Mouse (Mus musculus) thymus, adult 2 months (tissue): ENCODE measurements around the gene Pfkl.

Source experiments
- CTCF ChIP-seq: fragments of 200-500 bp; IDR thresholded peaks from 2 replicates; pipeline ENCODE4 v1.5.1; 2012; ENCODE audit warnings: mild to moderate bottlenecking, control low read depth, low read length, moderate library complexity, borderline replicate concordance; ENCODE audit not compliant: control insufficient read depth, poor library complexity, insufficient read depth; ENCODE audit errors: extremely low read depth
- POLR2A ChIP-seq: fragments of 200-500 bp; IDR thresholded peaks from 2 replicates; pipeline ENCODE4 v1.6.1; 2012; ENCODE audit warnings: mild to moderate bottlenecking, low read length, control low read depth, moderate library complexity; ENCODE audit not compliant: control insufficient read depth, poor library complexity, insufficient read depth; ENCODE audit errors: extremely low read depth

DNA sequence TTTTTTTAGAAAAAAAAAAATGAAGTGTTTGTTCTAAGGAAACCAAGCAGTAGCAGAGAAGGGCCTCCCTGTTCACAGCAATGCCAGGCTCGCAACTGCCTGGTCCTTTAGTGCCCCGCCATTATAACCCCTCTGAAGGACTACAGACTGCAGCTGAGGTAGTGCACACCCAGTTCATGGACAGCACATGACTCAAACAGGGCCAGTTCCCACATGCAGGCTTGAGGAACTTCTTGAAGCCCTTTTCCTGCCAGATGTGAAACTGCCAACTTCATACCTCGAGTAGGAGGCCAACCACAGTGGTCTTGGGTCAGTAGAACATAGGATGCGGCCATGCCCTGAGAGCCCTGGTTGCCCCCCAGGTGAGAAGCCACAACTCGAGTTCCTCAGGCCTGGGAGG is 35.6 kb downstream of the Pfkl start:
- TF ChIP-seq CTCF (no peak), POLR2A (no peak)
